Mouse (Mus musculus): Measurements from ENCODE around the gene Tfpi. TPM values are rescaled to one million over a fixed set of nuclear protein-coding genes. Genes with fewer than 3 reads are reported as not detected.
A peak's percentile ranks its signal among the peaks of the same experiment; 100 is the strongest.

Gene Tfpi
- polyA plus RNA-seq, 1 experiment: 7.6 TPM

GRCm38 (mm10) chr2:84455236-84455799 lies 21.3 kb downstream of the Tfpi start:
- H3K36me3 ChIP-seq (ENCODE audit: control insufficient read depth, insufficient read depth): peaks cover 3% of the 10 kb centered on the region
- H3ac ChIP-seq (ENCODE audit: control insufficient read depth, insufficient read length, low read depth): no peak overlapping the region
- no peaks in the 10 kb centered on the region for H3K27me3 ChIP-seq (ENCODE audit: control insufficient read depth, insufficient read depth, insufficient read length)
- H3K4me3 ChIP-seq (ENCODE audit: insufficient read depth, poor library complexity, severe bottlenecking): no peak overlapping the region
- H3K79me3 ChIP-seq (ENCODE audit: low read depth): no peaks in the 10 kb centered on the region
- TF ChIP-seq MYOG (IDR thresholded peaks at IDR 0.05; ENCODE audit: control insufficient read depth, extremely low read depth, insufficient read length) (no peak), CTCF (IDR thresholded peaks at IDR 0.05; ENCODE audit: control insufficient read depth, insufficient read depth, insufficient read length) (peak; percentile 25)
- no peaks in the 10 kb centered on the region for H3K79me2 ChIP-seq (ENCODE audit: control insufficient read depth, insufficient read depth)

DNA sequence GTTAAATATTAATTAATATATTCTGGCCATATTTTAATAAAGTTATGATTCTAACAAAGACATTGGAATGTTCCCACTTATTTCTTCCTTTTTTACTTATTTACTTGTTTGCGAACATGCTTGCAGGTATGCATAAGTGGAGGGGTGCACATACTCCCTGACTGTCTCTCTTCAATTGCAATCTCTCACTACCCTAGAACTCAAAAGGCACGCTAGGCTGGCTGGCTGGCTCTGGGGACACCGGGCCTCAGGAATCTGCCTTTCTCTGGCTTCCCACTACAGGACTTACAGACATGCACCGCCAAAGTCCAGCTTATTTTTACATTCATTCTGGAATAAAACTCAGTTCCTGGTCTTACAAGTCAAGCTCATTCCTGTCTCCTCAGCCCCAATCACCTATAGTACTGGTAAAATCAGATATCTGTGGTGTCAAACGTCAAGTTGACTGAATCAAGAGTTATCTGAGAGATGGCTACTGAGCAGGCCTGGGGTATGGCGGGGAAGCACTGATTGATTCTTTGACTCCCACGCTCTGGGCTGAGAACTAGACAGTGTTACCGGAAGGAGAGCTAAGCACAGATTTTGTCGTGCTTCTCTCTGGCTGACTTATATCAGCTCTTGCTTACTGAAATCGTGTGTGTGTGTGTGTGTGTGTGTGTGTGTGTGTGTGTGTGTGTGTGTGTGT lies 21.9 kb downstream of the Tfpi start:
- Histone ChIP-seq H3K36me3 (ENCODE audit: control insufficient read depth, insufficient read depth) (peaks cover 3% of the 10 kb centered on the region), H3K79me3 (ENCODE audit: low read depth) (no peaks in the 10 kb centered on the region), H3K79me2 (ENCODE audit: control insufficient read depth, insufficient read depth) (no peaks in the 10 kb centered on the region), H3K27me3 (ENCODE audit: control insufficient read depth, insufficient read depth, insufficient read length) (no peaks in the 10 kb centered on the region), H3ac (ENCODE audit: control insufficient read depth, insufficient read length, low read depth) (no peak overlapping the region), H3K4me3 (ENCODE audit: insufficient read depth, poor library complexity, severe bottlenecking) (no peak overlapping the region)
- TF ChIP-seq MYOG (IDR thresholded peaks at IDR 0.05; ENCODE audit: control insufficient read depth, extremely low read depth, insufficient read length): no peak
- TF ChIP-seq MAX (IDR thresholded peaks at IDR 0.05): no peak
- no peak for TF ChIP-seq CTCF (IDR thresholded peaks at IDR 0.05; ENCODE audit: control insufficient read depth, insufficient read depth, insufficient read length)
- TF ChIP-seq MYOD1 (IDR thresholded peaks at IDR 0.05; ENCODE audit: control insufficient read depth, insufficient read length, low read depth): no peak
- TF ChIP-seq CEBPB (IDR thresholded peaks at IDR 0.05; ENCODE audit: low read depth): no peak
- no peak for TF ChIP-seq USF1 (IDR thresholded peaks at IDR 0.05; ENCODE audit: low read depth)
- no peak for TF ChIP-seq FOSL1 (IDR thresholded peaks at IDR 0.05; ENCODE audit: insufficient read depth, low read length, poor library complexity, severe bottlenecking)

DNA sequence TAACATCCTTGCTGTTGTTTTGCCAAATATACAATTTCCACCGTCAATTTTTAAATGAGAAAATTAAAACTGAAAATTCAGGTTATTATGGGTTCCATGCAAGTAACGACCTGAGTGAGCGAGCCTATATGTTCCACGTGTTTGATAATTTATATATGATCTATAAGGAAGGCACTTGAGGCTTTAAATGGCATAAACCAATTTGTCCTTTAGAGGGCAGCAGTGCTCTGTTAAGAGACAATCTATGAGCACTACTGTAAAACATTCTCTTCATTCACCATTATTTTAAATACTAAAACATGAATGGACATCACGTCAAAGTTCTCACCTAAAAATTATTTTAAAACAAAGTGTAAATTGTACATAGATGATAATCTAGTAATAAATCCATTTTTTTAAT lies 22.5 kb downstream of the Tfpi start:
- peaks cover 3% of the 10 kb centered on the region for H3K36me3 ChIP-seq (ENCODE audit: control insufficient read depth, insufficient read depth)
- TF ChIP-seq CEBPB (IDR thresholded peaks at IDR 0.05; ENCODE audit: low read depth): no peak
- no peak for TF ChIP-seq FOSL1 (IDR thresholded peaks at IDR 0.05; ENCODE audit: insufficient read depth, low read length, poor library complexity, severe bottlenecking)
- no peak for TF ChIP-seq MYOD1 (IDR thresholded peaks at IDR 0.05; ENCODE audit: control insufficient read depth, insufficient read length, low read depth)
- TF ChIP-seq MYOG (IDR thresholded peaks at IDR 0.05; ENCODE audit: control insufficient read depth, extremely low read depth, insufficient read length): no peak
- TF ChIP-seq USF1 (IDR thresholded peaks at IDR 0.05; ENCODE audit: low read depth): no peak
- no peak for TF ChIP-seq MAX (IDR thresholded peaks at IDR 0.05)
- TF ChIP-seq CTCF (IDR thresholded peaks at IDR 0.05; ENCODE audit: control insufficient read depth, insufficient read depth, insufficient read length): no peak
- H3K79me3 ChIP-seq (ENCODE audit: low read depth): no peaks in the 10 kb centered on the region

GRCm38 (mm10) chr2:84445499-84445898 lies 31.1 kb downstream of the Tfpi start:
- H3K36me3 ChIP-seq (ENCODE audit: control insufficient read depth, insufficient read depth): peaks cover 12% of the 10 kb centered on the region
- H3K27me3 ChIP-seq (ENCODE audit: control insufficient read depth, insufficient read depth, insufficient read length): no peaks in the 10 kb centered on the region
- no peak overlapping the region for H3K4me3 ChIP-seq (ENCODE audit: insufficient read depth, poor library complexity, severe bottlenecking)
- TF ChIP-seq MYOG (IDR thresholded peaks at IDR 0.05; ENCODE audit: control insufficient read depth, extremely low read depth, insufficient read length) (no peak), MYOD1 (IDR thresholded peaks at IDR 0.05; ENCODE audit: control insufficient read depth, insufficient read length, low read depth) (no peak), FOSL1 (IDR thresholded peaks at IDR 0.05; ENCODE audit: insufficient read depth, low read length, poor library complexity, severe bottlenecking) (no peak), CEBPB (IDR thresholded peaks at IDR 0.05; ENCODE audit: low read depth) (no peak), CTCF (IDR thresholded peaks at IDR 0.05; ENCODE audit: control insufficient read depth, insufficient read depth, insufficient read length) (no peak), MAX (IDR thresholded peaks at IDR 0.05) (no peak), USF1 (IDR thresholded peaks at IDR 0.05; ENCODE audit: low read depth) (no peak)
- H3ac ChIP-seq (ENCODE audit: control insufficient read depth, insufficient read length, low read depth): no peak overlapping the region
- no peaks in the 10 kb centered on the region for H3K79me3 ChIP-seq (ENCODE audit: low read depth)
- H3K79me2 ChIP-seq (ENCODE audit: control insufficient read depth, insufficient read depth): no peaks in the 10 kb centered on the region

More for the DNA sequence above, 22.5 kb downstream of the Tfpi start:
- Histone ChIP-seq H3K4me3 (ENCODE audit: insufficient read depth, poor library complexity, severe bottlenecking) (no peak overlapping the region), H3K27me3 (ENCODE audit: control insufficient read depth, insufficient read depth, insufficient read length) (no peaks in the 10 kb centered on the region), H3ac (ENCODE audit: control insufficient read depth, insufficient read length, low read depth) (no peak overlapping the region), H3K79me2 (ENCODE audit: control insufficient read depth, insufficient read depth) (no peaks in the 10 kb centered on the region)

DNA sequence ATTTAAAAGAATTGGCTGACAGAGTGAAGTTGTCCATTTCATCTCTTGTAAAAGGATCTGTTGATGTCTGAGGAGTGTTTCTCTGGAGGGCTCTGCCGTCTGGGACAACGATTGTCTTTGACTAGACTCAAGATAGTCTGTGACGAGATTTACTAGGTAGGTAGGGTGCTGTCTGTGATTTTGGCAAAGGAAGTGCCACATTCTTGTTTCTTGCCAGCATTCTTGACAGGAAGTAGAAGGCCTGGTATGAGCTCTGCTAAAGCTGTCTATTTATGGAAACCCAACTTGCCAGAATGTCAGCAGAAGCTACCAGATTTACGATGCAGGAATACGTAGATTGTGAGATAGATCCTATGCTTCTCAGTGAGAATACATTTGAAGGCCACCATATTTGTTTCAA lies 34.6 kb downstream of the Tfpi start:
- TF ChIP-seq CTCF (IDR thresholded peaks at IDR 0.05; ENCODE audit: control insufficient read depth, insufficient read depth, insufficient read length): no peak
- TF ChIP-seq CEBPB (IDR thresholded peaks at IDR 0.05; ENCODE audit: low read depth): no peak
- no peak for TF ChIP-seq FOSL1 (IDR thresholded peaks at IDR 0.05; ENCODE audit: insufficient read depth, low read length, poor library complexity, severe bottlenecking)
- no peak for TF ChIP-seq MYOG (IDR thresholded peaks at IDR 0.05; ENCODE audit: control insufficient read depth, extremely low read depth, insufficient read length)
- no peak for TF ChIP-seq MYOD1 (IDR thresholded peaks at IDR 0.05; ENCODE audit: control insufficient read depth, insufficient read length, low read depth)
- no peak for TF ChIP-seq USF1 (IDR thresholded peaks at IDR 0.05; ENCODE audit: low read depth)
- TF ChIP-seq MAX (IDR thresholded peaks at IDR 0.05): no peak
- Histone ChIP-seq H3K4me3 (ENCODE audit: insufficient read depth, poor library complexity, severe bottlenecking) (no peak overlapping the region), H3K79me2 (ENCODE audit: control insufficient read depth, insufficient read depth) (no peaks in the 10 kb centered on the region), H3ac (ENCODE audit: control insufficient read depth, insufficient read length, low read depth) (no peak overlapping the region), H3K36me3 (ENCODE audit: control insufficient read depth, insufficient read depth) (peaks cover 12% of the 10 kb centered on the region), H3K27me3 (ENCODE audit: control insufficient read depth, insufficient read depth, insufficient read length) (no peaks in the 10 kb centered on the region), H3K79me3 (ENCODE audit: low read depth) (no peaks in the 10 kb centered on the region)
